Mouse (Mus musculus) CH12.LX (cell line): ENCODE measurements at regions not wholly inside any gene's neighbourhood (a gene's known extent, or its start where the extent isn't known, plus 50 kb on each side); places are given as distances from the start of the nearest gene placed in this dataset.

Experiments used
- DNase-seq: peaks from one replicate; pipeline ENCODE4 v3.0.0-alpha.2; 2013; ENCODE audit errors: extremely low read depth
- H3K27ac ChIP-seq: 2 replicates; pipeline ENCODE4 v1.5.1; 2012; ENCODE audit warnings: low read depth, mild to moderate bottlenecking, control low read depth, moderate library complexity; ENCODE audit not compliant: insufficient read depth
- H3K27me3 ChIP-seq: replicated peaks from 2 replicates; pipeline ENCODE3; 2012; ENCODE audit warnings: inconsistent platforms
- H3K36me3 ChIP-seq, 2 experiments: replicated peaks in 1 of 2; 2 replicates each; pipeline versions ENCODE3 to v1.6.1; 2012; ENCODE audit warnings: inconsistent platforms in 1 of 2, low read length in 1 of 2, mild to moderate bottlenecking in 1 of 2, mixed read lengths in 1 of 2, moderate library complexity in 1 of 2; ENCODE audit not compliant: control insufficient read depth in 1 of 2, insufficient read depth in 1 of 2
- H3K4me1 ChIP-seq, 2 experiments: 2 replicates each; pipeline ENCODE4 v1.6.1; 2012; ENCODE audit warnings: inconsistent platforms in 1 of 2, moderate library complexity in 1 of 2; ENCODE audit not compliant: insufficient read depth in 2 of 2, control insufficient read depth in 1 of 2
- H3K4me2 ChIP-seq: 2 replicates; pipeline ENCODE4 v1.6.1; 2012; ENCODE audit warnings: low read depth, mild to moderate bottlenecking, control low read depth; ENCODE audit not compliant: poor library complexity, insufficient read depth, severe bottlenecking
- H3K4me3 ChIP-seq, 3 experiments: fragments of 150-350 bp in 1 of 3; sonication (generic) in 1 of 3; replicated peaks in 1 of 3; 2 replicates each; pipeline versions ENCODE3 to v1.5.1; 2011 to 2012; ENCODE audit warnings: low read depth in 2 of 3, low read length in 2 of 3, mild to moderate bottlenecking in 2 of 3, moderate library complexity in 2 of 3, control low read depth in 1 of 3, improper control_type of control experiment in 1 of 3, inconsistent platforms in 1 of 3, mixed read lengths in 1 of 3; ENCODE audit not compliant: poor library complexity in 1 of 3
- H3K79me2 ChIP-seq: replicated peaks from 2 replicates; pipeline ENCODE4 v1.6.1; 2012; ENCODE audit warnings: mild to moderate bottlenecking, moderate library complexity; ENCODE audit not compliant: control insufficient read depth, poor library complexity, insufficient read depth, severe bottlenecking; ENCODE audit errors: extremely low read depth
- H3K9ac ChIP-seq: 2 replicates; pipeline ENCODE4 v1.6.1; 2012; ENCODE audit warnings: low read depth, mild to moderate bottlenecking, control low read depth, moderate library complexity; ENCODE audit not compliant: insufficient read depth
- H3K9me3 ChIP-seq: replicated peaks from 2 replicates; pipeline ENCODE3; 2012; ENCODE audit warnings: low read length, inconsistent platforms, mixed read lengths
- CHD1 ChIP-seq: IDR thresholded peaks from 2 replicates; pipeline ENCODE4 v1.6.1; 2012; ENCODE audit warnings: low read depth, low read length, improper control_type of control experiment, inconsistent platforms
- CHD2 ChIP-seq: IDR thresholded peaks from 2 replicates; pipeline ENCODE4 v1.6.1; 2011; ENCODE audit warnings: low read length, improper control_type of control experiment
- CTCF ChIP-seq, 2 experiments: IDR thresholded peaks in 1 of 2; conservative IDR thresholded peaks in 1 of 2; 2 replicates each; pipeline ENCODE4 v1.5.1; 2011 to 2012; ENCODE audit warnings: low read depth in 2 of 2, low read length in 2 of 2, improper control_type of control experiment in 1 of 2, inconsistent platforms in 1 of 2, mild to moderate bottlenecking in 1 of 2, moderate library complexity in 1 of 2
- E2F4 ChIP-seq: IDR thresholded peaks from 2 replicates; pipeline ENCODE4 v1.6.1; 2011; ENCODE audit warnings: low read depth, low read length, improper control_type of control experiment; ENCODE audit not compliant: insufficient replicate concordance
- ELF1 ChIP-seq: IDR thresholded peaks from 2 replicates; pipeline ENCODE4 v1.6.1; 2014; ENCODE audit warnings: low read depth, mild to moderate bottlenecking, inconsistent platforms, low read length, improper control_type of control experiment
- ETS1 ChIP-seq: conservative IDR thresholded peaks from 2 replicates; pipeline ENCODE4 v1.6.1; 2012; ENCODE audit warnings: low read depth, mild to moderate bottlenecking, inconsistent platforms, low read length, improper control_type of control experiment, moderate library complexity
- GABPA ChIP-seq: IDR thresholded peaks from 2 replicates; pipeline ENCODE4 v1.6.1; 2012; ENCODE audit warnings: low read depth, low read length, improper control_type of control experiment, inconsistent platforms; ENCODE audit not compliant: insufficient replicate concordance
- IRF4 ChIP-seq: IDR thresholded peaks from 2 replicates; pipeline ENCODE4 v1.6.1; 2014; ENCODE audit warnings: low read depth, mild to moderate bottlenecking, inconsistent platforms, low read length, improper control_type of control experiment
- JUN ChIP-seq: IDR thresholded peaks from 2 replicates; pipeline ENCODE4 v1.6.1; 2011; ENCODE audit warnings: low read depth, mild to moderate bottlenecking, low read length, improper control_type of control experiment, moderate library complexity; ENCODE audit not compliant: insufficient read depth
- MAFK ChIP-seq: IDR thresholded peaks from 2 replicates; pipeline ENCODE4 v1.6.1; 2011; ENCODE audit warnings: low read length, improper control_type of control experiment; ENCODE audit not compliant: insufficient replicate concordance
- MAZ ChIP-seq: IDR thresholded peaks from 2 replicates; pipeline ENCODE4 v1.6.1; 2012; ENCODE audit warnings: low read depth, mild to moderate bottlenecking, inconsistent platforms, low read length, improper control_type of control experiment, moderate library complexity
- NELFE ChIP-seq: IDR thresholded peaks from 2 replicates; pipeline ENCODE4 v1.6.1; 2011; ENCODE audit warnings: low read depth, low read length, improper control_type of control experiment
- PAX5 ChIP-seq: IDR thresholded peaks from 2 replicates; pipeline ENCODE4 v1.6.1; 2012; ENCODE audit warnings: low read length, inconsistent platforms, mixed read lengths
- POLR2A ChIP-seq: IDR thresholded peaks from 2 replicates; pipeline ENCODE4 v1.6.1; 2011; ENCODE audit warnings: low read depth, mild to moderate bottlenecking, improper control_type of control experiment, low read length
- SMC3 ChIP-seq: IDR thresholded peaks from 2 replicates; pipeline ENCODE4 v1.6.1; 2011; ENCODE audit warnings: low read depth, low read length, improper control_type of control experiment
- TBP ChIP-seq: conservative IDR thresholded peaks from 2 replicates; pipeline ENCODE4 v1.6.1; 2011; ENCODE audit warnings: low read depth, low read length, improper control_type of control experiment
- TCF12 ChIP-seq: IDR thresholded peaks from 2 replicates; pipeline ENCODE4 v1.6.1; 2014; ENCODE audit warnings: low read depth, mild to moderate bottlenecking, inconsistent platforms, low read length, improper control_type of control experiment
- USF2 ChIP-seq: conservative IDR thresholded peaks from 2 replicates; pipeline ENCODE4 v1.6.1; 2011; ENCODE audit warnings: low read depth, low read length, improper control_type of control experiment
- ZKSCAN1 ChIP-seq: IDR thresholded peaks from 2 replicates; pipeline ENCODE4 v1.6.1; 2012; ENCODE audit warnings: low read depth, inconsistent platforms, low read length, improper control_type of control experiment, borderline replicate concordance
- ZMIZ1 ChIP-seq: IDR thresholded peaks from 2 replicates; pipeline ENCODE4 v1.6.1; 2012; ENCODE audit warnings: low read depth, mild to moderate bottlenecking, inconsistent platforms, low read length, improper control_type of control experiment
- ZNF384 ChIP-seq: IDR thresholded peaks from 2 replicates; pipeline ENCODE4 v1.6.1; 2012; ENCODE audit warnings: low read depth, low read length, improper control_type of control experiment, inconsistent platforms
- dilution Hi-C: fragments of 300-500 bp; cut with MboI; formaldehyde crosslinking; loops from 2 replicates; pipeline ENCODE4 v1.14.3; 2020; ENCODE audit warnings: low sequenced_read_pairs; ENCODE audit not compliant: extremely low pct_unique_long_range_greater_than_20kb, extremely low pct_ligation_motif_present
- in situ Hi-C: fragments of 300-500 bp; cut with MboI; formaldehyde crosslinking; loops from 3 replicates; pipeline ENCODE4 v1.14.3; 2019; ENCODE audit warnings: low sequenced_read_pairs, low pct_ligation_motif_present, low pct_unique_long_range_greater_than_20kb, mixed read lengths

DNA sequence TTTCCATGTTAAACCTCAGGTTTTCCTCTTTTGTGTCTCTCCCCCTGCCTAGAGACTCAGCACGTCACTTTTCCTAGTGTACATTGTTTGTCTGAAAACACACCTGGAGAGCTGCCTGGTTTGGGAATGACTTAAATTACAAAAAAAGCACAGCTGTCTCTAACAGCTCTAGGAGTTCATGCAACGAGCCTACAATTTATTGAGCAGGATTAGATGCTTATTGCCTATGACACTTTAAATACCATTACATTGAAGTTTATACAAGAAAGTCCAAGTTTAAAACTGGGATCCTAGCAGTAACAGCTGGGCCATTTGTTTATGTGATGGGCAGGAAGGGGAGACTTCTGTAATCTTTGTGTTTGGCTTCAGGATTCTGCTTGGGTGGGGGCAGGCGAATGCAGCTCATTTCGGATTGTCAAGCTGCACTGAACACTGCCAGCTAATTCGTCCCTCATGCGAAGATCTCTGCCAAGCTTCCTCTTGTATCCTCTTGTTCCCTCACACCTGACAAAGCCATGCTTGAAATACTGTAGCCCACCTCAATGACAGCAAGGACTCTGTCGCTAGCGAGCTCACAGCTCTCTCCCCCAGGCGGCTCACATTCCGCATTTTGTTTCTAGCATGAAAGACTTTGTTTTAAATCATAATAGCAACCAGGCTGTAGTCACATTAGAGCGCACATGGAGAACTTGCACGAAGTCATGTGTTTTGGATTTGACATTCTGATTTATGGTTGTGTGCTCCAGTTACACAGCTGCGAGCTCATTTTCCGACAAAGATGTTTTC, 359.8 kb upstream of the Gm15217 start:
- no peak for TF ChIP-seq JUN
- TF ChIP-seq ZMIZ1 = no peak
- TF ChIP-seq PAX5 = no peak
- no peak for TF ChIP-seq ELF1
- TF ChIP-seq CHD1 = no peak
- TF ChIP-seq IRF4 = no peak
- TF ChIP-seq CHD2 = no peak
- Histone ChIP-seq H3K4me3 (no peak overlapping the region), H3K27ac (no peak overlapping the region), H3K4me2 (no peak overlapping the region), H3K27me3 (no peaks in the 10 kb centered on the region), H3K9me3 (no peaks in the 10 kb centered on the region), H3K36me3 (no peaks in the 10 kb centered on the region), H3K4me1 (no peaks in the 10 kb centered on the region), H3K9ac (no peak overlapping the region), H3K79me2 (no peaks in the 10 kb centered on the region)
- dilution Hi-C loops = no loop called here
- in situ Hi-C loops = no loop called here
- no peak for DNase-seq

- Histone ChIP-seq H3K79me2 (no peaks in the 10 kb centered on the region), H3K9ac (no peak overlapping the region), H3K36me3 (no peaks in the 10 kb centered on the region), H3K4me1 (0 out of 4 replicates have a peak, but pooled peaks cover 0 to 3% of the 10 kb centered on the region in 2 experiments), H3K4me2 (no peak overlapping the region), H3K4me3 (no peak overlapping the region), H3K27ac (no peak overlapping the region), H3K9me3 (no peaks in the 10 kb centered on the region), H3K27me3 (no peaks in the 10 kb centered on the region)
- in situ Hi-C loops (no loop called here), dilution Hi-C loops (no loop called here)
- no peak for DNase-seq
- TF ChIP-seq PAX5 = no peak
- TF ChIP-seq GABPA = no peak
- TF ChIP-seq ETS1 = no peak
- no peak for TF ChIP-seq CTCF (conservative IDR thresholded peaks at IDR 0.05 in 1 of 2, IDR thresholded peaks at IDR 0.05 in 1 of 2; ENCODE audit: low read depth in 2 of 2, low read length in 2 of 2)
- TF ChIP-seq TBP = no peak
- TF ChIP-seq ZNF384 = no peak
- TF ChIP-seq MAZ = no peak
- TF ChIP-seq E2F4 = no peak
- no peak for TF ChIP-seq JUN
- TF ChIP-seq TCF12 = no peak
- TF ChIP-seq POLR2A = no peak
- TF ChIP-seq ZKSCAN1 = no peak
- TF ChIP-seq NELFE = no peak
- no peak for TF ChIP-seq SMC3
- TF ChIP-seq IRF4 = no peak
- TF ChIP-seq CHD2 = no peak
- no peak for TF ChIP-seq MAFK
- no peak for TF ChIP-seq USF2
These were observed 344.9 kb upstream of the Gm15217 start for GRCm38 (mm10) chr14:46034301-46034700.
